Mouse (Mus musculus) forebrain, embryonic 13.5 days (tissue): ENCODE data around the gene Tmem51. TPM values are rescaled to one million over a fixed set of nuclear protein-coding genes. Genes with fewer than 3 reads are reported as not detected.

ENCODE experiments used
- ATAC-seq: fragments of 200-750 bp; cut with Nextera tagmentation; 2 replicates; pipeline ENCODE4 v1.8.0; 2017
- H3K27ac ChIP-seq: fragments of 300-500 bp; sonication (generic); 2 replicates; pipeline ENCODE4 v1.5.1; 2015; ENCODE audit warnings: inconsistent platforms, mild to moderate bottlenecking, moderate library complexity
- H3K27me3 ChIP-seq: fragments of 300-500 bp; sonication (generic); 2 replicates; pipeline ENCODE4 v1.6.1; 2015; ENCODE audit warnings: mild to moderate bottlenecking, inconsistent platforms
- H3K36me3 ChIP-seq: fragments of 300-500 bp; sonication (generic); 2 replicates; pipeline ENCODE4 v1.6.1; 2015; ENCODE audit warnings: mild to moderate bottlenecking, inconsistent platforms; ENCODE audit not compliant: poor library complexity, severe bottlenecking
- H3K4me1 ChIP-seq: fragments of 300-500 bp; sonication (generic); 2 replicates; pipeline ENCODE4 v1.6.1; 2015; ENCODE audit warnings: inconsistent platforms
- H3K4me2 ChIP-seq: fragments of 300-500 bp; sonication (generic); 2 replicates; pipeline ENCODE4 v1.6.1; 2015; ENCODE audit warnings: inconsistent platforms, mild to moderate bottlenecking, moderate library complexity
- H3K4me3 ChIP-seq: fragments of 300-500 bp; sonication (generic); 2 replicates; pipeline ENCODE4 v1.5.1; 2015; ENCODE audit warnings: mild to moderate bottlenecking, inconsistent platforms
- H3K9ac ChIP-seq: fragments of 300-500 bp; sonication (generic); 2 replicates; pipeline ENCODE4 v1.6.1; 2015; ENCODE audit warnings: mild to moderate bottlenecking, inconsistent platforms
- H3K9me3 ChIP-seq: fragments of 300-500 bp; sonication (generic); replicated peaks from 2 replicates; pipeline ENCODE4 v1.6.1; 2016; ENCODE audit warnings: inconsistent platforms
- WGBS: fragments of 180-500 bp; shearing (Covaris S2); methylation state at CpG from one replicate; pipeline ENCODE4 v1.1.7; 2015; 5-methylcytosine and 5-hydroxymethylcytosine counted together
- polyA plus RNA-seq: library from polyadenylated mRNA; unstranded; fragments of >200 nt; fragmentation: Nextera tagmentation; extraction: Ambion mirVana; gene quantifications from 2 replicates; pipeline ENCODE4 v1.2.1, GENCODE M21; 2015

Gene Tmem51
- polyA plus RNA-seq, 1 experiment from 2014 or later = 3.4 TPM

DNA sequence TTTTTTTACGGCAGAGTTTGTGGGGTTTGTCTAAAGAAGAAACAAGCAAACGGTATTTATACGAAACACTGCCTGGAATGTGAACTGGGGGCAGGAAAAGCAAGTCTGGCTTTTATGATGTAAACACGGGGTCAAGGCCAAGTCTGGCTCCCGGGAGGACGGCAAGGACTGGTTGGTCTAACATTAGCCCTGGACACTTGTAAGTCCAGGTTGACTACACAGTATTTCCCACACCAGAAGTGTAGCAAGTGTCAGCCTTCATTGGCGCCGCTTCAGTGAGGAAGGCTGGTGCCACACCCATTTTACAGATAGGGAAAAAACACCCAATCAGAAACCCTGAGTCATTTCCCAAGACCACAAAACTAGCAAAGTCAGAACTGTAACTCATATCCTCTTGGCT, 18.8 kb downstream of the Tmem51 start:
- no peak overlapping the region for H3K27ac ChIP-seq
- no peaks in the 10 kb centered on the region for H3K9me3 ChIP-seq
- no peak overlapping the region for H3K9ac ChIP-seq
- peaks cover 18% of the 10 kb centered on the region for H3K4me1 ChIP-seq
- peaks cover 10% of the 10 kb centered on the region for H3K27me3 ChIP-seq
- no peak overlapping the region for H3K4me3 ChIP-seq
- ATAC-seq = no peak
- 81% methylated on average over 8 of the region's 8 CpGs for WGBS
- H3K4me2 ChIP-seq = no peak overlapping the region
- H3K36me3 ChIP-seq = no peaks in the 10 kb centered on the region

DNA sequence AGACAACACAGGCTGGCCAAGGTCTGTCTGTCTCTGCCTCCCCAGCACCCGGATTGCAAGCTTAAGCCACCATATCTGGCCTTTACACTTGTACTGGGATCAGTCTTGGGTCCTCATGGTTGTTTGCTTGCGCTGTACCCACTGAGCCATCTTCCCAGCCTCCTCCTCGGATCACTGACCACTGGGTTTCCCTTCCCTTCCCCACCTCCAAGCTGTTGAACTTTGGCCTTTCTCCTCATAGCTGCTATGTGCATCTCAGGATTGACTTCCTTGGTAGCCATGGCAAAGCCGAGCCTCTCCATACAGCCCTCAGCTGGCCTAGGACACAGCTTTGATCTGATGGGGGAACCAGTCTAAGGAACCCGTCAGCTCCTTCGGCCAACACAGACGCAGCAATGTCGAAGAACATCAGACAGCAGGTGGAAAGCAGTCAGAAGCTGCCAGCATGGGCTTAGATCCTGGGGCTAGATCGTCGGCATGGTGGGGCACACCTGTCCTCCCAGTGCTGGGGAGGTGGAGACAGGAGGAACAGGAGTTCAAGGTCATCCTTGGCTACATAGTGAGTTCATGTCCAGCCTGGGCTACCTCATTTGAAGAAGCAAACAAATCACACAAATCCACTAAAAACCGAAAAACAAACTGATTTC, 19.4 kb downstream of the Tmem51 start:
- Histone ChIP-seq H3K9ac (no peak overlapping the region), H3K9me3 (no peaks in the 10 kb centered on the region), H3K36me3 (no peaks in the 10 kb centered on the region), H3K4me3 (no peak overlapping the region), H3K27ac (no peak overlapping the region), H3K4me1 (peaks cover 18% of the 10 kb centered on the region), H3K27me3 (peaks cover 7% of the 10 kb centered on the region), H3K4me2 (no peak overlapping the region)
- WGBS = 89% methylated on average over 11 of the region's 11 CpGs
- ATAC-seq = no peak

DNA sequence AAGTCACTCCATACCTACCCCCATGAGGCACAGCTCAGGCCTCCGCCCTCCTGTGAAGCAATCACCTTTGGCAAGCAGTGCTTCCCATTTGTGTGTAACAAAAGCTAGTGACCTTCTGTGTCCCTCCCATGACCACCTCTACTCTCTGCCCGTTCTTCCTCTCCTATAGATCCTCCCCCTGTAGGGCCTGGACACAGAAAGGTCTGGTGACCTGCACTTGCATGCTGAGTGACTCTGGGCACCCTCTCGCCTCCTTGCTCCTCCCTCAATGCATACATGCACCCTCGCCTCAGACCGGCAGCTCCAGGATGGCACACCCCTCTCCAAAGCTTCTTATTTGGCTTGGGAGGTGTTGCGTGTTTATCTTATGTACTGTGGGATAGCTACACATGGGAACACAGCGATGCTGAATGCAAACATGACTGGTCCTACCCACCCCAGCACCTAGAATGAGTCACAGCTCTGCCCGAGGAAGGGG, 21.0 kb downstream of the Tmem51 start:
- no peak for ATAC-seq
- Histone ChIP-seq H3K4me1 (peaks cover 12% of the 10 kb centered on the region; the same call in 1 of the 2 replicates), H3K4me3 (no peak overlapping the region), H3K36me3 (no peaks in the 10 kb centered on the region), H3K9me3 (no peaks in the 10 kb centered on the region), H3K27ac (no peak overlapping the region), H3K9ac (no peak overlapping the region), H3K27me3 (peaks cover 7% of the 10 kb centered on the region), H3K4me2 (no peak overlapping the region)
- WGBS = 93% methylated on average over 8 of the region's 8 CpGs

DNA sequence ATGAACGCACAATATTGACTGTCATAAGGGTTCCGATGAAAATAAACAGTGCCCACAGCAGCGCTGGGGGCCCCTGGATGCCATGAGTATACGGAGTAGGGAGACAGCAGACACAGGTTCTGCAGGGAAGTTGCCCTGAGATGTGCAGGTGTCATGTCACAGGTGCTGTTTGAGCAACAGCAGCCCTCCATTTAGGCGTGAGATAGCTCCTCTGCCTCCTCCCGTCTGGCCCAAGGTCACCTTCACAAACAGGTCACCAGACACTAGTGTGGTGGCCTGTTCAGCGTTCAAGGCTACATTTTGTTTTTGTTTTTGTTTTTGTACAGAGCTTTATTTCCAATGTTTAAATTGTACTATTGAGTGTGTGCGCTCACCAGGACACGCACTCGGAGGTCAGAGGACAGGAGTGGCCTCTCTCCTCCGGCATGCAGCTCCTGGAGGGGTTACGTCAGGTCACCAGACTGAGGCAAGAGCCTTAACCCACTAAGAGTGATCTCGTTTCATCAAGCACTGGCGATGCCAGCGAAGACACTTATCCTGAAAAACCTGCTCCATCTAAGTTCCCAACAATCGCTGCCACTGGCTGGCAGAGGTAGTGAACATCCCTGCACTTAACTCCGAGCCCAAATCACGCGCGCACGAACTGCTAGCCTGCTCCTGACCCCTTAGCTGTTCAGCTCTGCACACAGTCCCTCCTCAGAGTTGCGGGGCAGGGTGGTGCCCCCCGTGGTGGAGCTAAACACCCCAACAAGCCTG, 22.4 kb downstream of the Tmem51 start:
- 81% methylated on average over 23 of the region's 23 CpGs for WGBS
- H3K4me1 ChIP-seq = peaks cover 15% of the 10 kb centered on the region; the same call in 1 of the 2 replicates
- no peak overlapping the region for H3K9ac ChIP-seq
- no peak overlapping the region for H3K4me3 ChIP-seq
- H3K9me3 ChIP-seq = no peaks in the 10 kb centered on the region
- no peaks in the 10 kb centered on the region for H3K36me3 ChIP-seq
- H3K27ac ChIP-seq = no peak overlapping the region
- no peak overlapping the region for H3K4me2 ChIP-seq
- H3K27me3 ChIP-seq = no peaks in the 10 kb centered on the region
- ATAC-seq = no peak

DNA sequence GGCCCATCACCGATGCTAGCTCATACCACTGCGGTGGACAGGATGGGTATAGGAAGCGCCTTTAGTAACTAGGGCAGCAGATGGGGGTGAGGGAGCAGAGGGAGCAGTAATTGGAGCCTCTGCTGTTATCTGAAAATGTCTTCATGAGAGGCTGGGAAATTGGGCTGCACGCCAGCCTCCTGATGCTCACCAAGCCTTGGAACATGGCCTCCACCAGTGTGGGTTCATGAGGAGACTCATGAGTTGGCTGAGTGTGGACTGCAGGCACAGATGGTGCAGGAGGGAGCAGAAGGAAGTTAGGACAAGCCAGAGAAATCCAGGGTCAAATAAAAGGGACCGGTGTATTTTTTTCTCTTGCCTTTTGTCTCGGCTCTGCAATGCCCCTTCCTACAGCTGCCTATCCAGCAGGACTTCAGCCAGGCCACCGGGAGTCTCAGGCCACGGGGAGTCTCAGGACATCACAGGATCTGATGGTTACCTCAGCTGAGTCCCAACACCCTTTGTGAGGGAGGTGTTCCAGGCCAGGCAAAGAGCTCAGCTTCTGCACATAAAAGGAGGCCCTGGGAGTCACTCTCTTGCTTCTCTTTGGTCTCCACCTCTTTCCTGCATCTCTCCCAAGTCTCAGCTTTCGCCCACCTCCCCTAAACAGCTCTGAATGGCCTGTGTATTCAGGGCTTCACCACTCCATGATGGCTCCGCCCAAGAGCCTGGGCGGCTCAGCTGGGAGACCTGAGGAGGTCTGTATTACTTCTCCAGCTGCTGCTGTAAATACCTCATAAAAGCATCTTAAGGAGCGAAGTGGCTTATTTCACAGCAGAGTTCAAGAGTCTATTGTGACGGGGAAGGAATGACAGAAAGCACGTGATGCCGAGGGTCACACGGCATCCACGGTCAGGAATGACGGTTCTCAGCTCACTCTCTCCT, 23.4 kb downstream of the Tmem51 start:
- Histone ChIP-seq H3K27me3 (no peaks in the 10 kb centered on the region), H3K9me3 (no peaks in the 10 kb centered on the region), H3K9ac (no peak overlapping the region), H3K4me3 (no peak overlapping the region), H3K4me2 (no peak overlapping the region), H3K4me1 (peaks cover 9% of the 10 kb centered on the region; the same call in 1 of the 2 replicates), H3K36me3 (no peaks in the 10 kb centered on the region), H3K27ac (no peak overlapping the region)
- 61% methylated on average over 18 of the region's 18 CpGs for WGBS
- ATAC-seq = 0 out of 2 replicates have a peak, but pooled peaks have one; percentile 19

DNA sequence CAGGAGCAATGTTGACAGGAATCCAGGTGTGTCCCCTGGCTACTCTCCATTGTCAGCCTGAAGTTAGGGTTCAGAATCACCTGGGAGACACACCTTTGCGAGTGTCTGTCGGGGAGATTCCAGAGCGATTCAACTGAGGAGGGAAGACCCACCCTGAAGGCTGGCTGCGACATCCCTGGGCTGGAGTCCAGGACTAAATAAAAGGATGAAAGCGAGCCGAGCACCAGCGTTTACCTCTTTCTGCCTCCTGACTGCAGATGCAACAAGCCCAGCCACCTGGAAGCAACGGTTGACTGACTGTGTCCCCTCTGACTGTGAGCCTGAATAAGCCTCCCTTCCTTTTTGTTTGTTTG, 24.3 kb downstream of the Tmem51 start:
- H3K4me1 ChIP-seq = peaks cover 9% of the 10 kb centered on the region; the same call in 1 of the 2 replicates
- no peaks in the 10 kb centered on the region for H3K36me3 ChIP-seq
- no peaks in the 10 kb centered on the region for H3K9me3 ChIP-seq
- no peaks in the 10 kb centered on the region for H3K27me3 ChIP-seq
- H3K4me3 ChIP-seq = no peak overlapping the region
- no peak overlapping the region for H3K9ac ChIP-seq
- H3K27ac ChIP-seq = no peak overlapping the region
- no peak for ATAC-seq
- no peak overlapping the region for H3K4me2 ChIP-seq
- 78% methylated on average over 8 of the region's 8 CpGs for WGBS

DNA sequence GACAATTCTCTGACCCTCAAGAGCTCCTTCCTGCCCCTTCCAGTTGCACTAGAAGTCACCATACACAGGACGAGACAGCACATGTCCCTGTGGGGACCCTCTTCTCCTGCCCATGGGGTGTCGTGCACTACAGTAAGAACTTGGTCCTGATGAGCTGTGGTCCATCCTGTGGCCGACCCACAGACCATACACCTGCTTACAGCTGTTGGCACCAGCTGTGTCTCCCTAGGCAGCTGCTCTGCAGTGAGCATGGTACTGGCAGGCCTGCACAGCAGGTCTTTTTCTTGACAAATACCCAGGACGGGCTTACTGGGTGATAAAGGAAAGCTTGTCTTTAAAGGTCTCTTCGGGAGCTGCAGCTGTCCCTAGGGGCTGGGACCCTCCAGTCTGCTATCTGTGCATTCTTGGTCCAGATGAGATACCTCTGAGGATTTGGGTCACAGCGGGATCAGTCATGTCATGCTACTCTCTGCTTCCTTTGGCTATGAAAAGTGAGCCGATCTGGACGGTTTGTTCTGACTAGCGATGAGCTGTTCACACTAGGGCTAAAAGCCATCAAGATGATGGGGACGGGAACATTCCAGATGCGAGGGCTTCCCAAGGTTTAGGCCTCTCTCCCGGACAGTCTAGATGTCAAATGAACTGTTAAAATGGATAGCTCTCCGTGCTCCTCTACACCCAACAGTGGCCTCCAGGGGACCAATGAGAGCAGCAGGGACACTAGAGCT, 24.8 kb downstream of the Tmem51 start:
- H3K4me1 ChIP-seq = peaks cover 9% of the 10 kb centered on the region; the same call in 1 of the 2 replicates
- no peak overlapping the region for H3K9ac ChIP-seq
- no peak overlapping the region for H3K4me2 ChIP-seq
- H3K36me3 ChIP-seq = no peaks in the 10 kb centered on the region
- H3K9me3 ChIP-seq = no peaks in the 10 kb centered on the region
- H3K27me3 ChIP-seq = no peaks in the 10 kb centered on the region
- H3K27ac ChIP-seq = no peak overlapping the region
- H3K4me3 ChIP-seq = no peak overlapping the region
- WGBS = 79% methylated on average over 13 of the region's 13 CpGs
- ATAC-seq = no peak

DNA sequence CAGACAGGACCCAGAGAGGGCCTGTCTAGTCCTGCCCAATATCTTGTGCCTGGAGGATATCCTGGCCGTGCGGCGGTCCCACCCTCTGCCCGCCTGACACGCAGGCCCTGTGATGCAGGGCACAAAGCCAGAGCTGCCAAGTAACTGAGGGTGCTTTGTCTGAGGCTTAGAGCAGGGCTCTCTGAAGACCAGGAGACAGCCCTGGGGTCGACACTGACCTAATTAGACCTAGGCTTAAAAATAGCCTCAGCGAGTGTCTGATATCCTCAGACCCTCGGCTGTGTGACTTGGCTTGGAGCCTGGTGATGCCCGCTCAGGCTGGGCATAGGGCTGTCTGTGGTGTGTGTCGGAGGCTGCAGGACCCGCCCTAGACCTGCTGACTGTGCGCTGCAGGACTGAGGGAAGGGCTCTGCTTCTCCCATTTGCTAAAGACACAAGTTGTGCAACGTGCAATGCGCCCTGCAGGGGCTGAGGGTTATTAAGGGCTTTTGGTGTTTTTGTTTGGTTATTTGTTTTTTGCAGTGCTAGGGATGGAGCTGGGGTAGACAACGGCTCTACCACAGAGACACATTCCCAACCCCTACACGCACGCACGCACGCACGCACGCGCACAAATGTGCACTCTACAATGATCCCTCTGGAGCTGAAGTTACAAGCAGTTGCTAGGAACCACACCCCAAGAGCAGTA, 26.4 kb downstream of the Tmem51 start:
- peak; percentile 46 for ATAC-seq
- no peak overlapping the region for H3K27ac ChIP-seq
- no peak overlapping the region for H3K4me3 ChIP-seq
- 69% methylated on average over 22 of the region's 22 CpGs for WGBS
- H3K4me2 ChIP-seq = no peak overlapping the region
- H3K9ac ChIP-seq = no peak overlapping the region
- peaks cover 9% of the 10 kb centered on the region; the same call in 1 of the 2 replicates for H3K4me1 ChIP-seq
- no peaks in the 10 kb centered on the region for H3K9me3 ChIP-seq
- no peaks in the 10 kb centered on the region for H3K36me3 ChIP-seq
- H3K27me3 ChIP-seq = no peaks in the 10 kb centered on the region

DNA sequence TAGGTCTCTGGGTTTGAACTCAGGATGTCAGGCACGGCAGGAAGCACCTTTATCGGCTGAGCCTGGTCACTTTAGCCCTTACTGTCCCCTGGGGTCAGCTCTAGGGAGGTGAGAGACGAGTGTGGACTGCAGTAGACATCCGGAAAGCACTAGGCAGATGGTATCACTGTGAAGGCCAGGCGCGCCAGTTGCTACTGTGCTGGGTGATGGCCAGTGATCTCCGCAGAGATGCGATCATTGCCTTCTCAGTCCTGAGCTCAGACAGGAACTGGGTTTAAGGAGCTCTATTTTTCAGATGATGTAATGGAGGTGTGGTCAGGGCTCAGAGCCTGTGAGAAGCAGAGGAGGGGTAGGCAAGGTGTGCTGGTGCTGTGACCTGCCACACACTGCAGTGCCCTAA, 28.5 kb downstream of the Tmem51 start:
- ATAC-seq = no peak

DNA sequence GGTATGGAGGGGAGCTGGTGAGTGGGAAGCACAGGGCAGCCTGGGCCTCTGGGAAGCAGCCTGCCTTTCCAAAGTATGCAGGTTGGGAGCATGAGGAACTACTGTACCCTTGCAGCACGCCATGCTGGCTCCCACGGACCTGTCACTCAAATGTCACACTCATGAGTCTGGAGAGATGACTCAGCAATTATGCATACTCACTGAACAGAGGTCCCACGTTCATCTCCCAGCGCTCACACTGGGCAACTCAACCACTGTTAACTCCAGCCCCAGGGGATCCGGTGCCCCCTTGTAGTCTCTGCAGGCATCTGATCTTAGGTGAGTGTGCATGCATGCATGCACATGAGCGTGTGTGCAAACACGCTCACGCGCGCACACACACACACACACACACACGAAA, 29.5 kb downstream of the Tmem51 start:
- no peak; the same call in 1 of the 2 replicates for ATAC-seq
- 84% methylated on average over 11 of the region's 11 CpGs for WGBS
- Histone ChIP-seq H3K36me3 (no peaks in the 10 kb centered on the region), H3K4me2 (no peak overlapping the region), H3K9me3 (no peaks in the 10 kb centered on the region), H3K9ac (no peak overlapping the region), H3K27me3 (no peaks in the 10 kb centered on the region), H3K4me3 (no peak overlapping the region), H3K27ac (no peak overlapping the region), H3K4me1 (0 out of 2 replicates have a peak, but pooled peaks cover 6% of the 10 kb centered on the region)

More for the DNA sequence above, 28.5 kb downstream of the Tmem51 start:
- no peak overlapping the region for H3K4me3 ChIP-seq
- H3K27ac ChIP-seq = no peak overlapping the region
- H3K9ac ChIP-seq = no peak overlapping the region
- no peaks in the 10 kb centered on the region for H3K27me3 ChIP-seq
- no peak overlapping the region for H3K4me2 ChIP-seq
- H3K36me3 ChIP-seq = no peaks in the 10 kb centered on the region
- no peaks in the 10 kb centered on the region for H3K9me3 ChIP-seq
- 0 out of 2 replicates have a peak, but pooled peaks cover 6% of the 10 kb centered on the region for H3K4me1 ChIP-seq
- 87% methylated on average over 8 of the region's 8 CpGs for WGBS
